In the genomic region with DNA sequence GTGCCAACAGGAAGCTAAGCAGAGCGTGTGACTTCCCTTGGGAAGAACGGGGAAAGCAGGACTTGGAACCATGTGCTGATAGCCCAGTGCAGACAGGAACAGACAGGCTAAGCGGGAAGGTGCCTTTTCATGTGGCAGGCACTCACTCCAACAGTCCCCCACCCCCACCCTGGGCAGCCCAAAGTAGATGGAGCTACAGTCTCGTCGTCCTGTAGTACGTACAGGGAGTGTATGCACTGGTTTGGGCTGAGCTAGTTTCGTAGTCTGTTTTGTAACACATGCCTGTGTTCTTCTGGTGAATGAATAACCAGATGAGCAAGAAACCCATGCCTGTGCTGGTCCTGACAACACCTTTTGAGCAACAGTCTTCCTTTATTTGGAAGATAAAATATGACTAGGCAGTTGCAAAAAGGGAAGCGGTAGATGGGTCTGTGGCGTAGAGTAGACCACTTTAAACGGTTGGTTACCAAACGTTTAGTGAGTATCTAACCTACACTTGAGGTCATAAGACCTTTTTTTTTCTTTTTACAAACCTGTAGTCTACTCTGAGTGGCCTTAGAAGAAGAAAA, we compare ENCODE assay signal across 10 mouse cellular contexts. TPM values are rescaled to one million over a fixed set of nuclear protein-coding genes. Genes with fewer than 3 reads are reported as not detected.
A peak's percentile ranks its signal among the peaks of the same experiment; 100 is the strongest.
DNase-seq lines count a peak whose midpoint lies in the region; ATAC-seq lines count a peak whose summit lies in the region.
"Had no signal": no experiment of that assay in that cellular context is flagged by ENCODE, and none has a peak within 500 bp of the region (broad histone marks: within the 10 kb centered on the region; RNA-seq: fewer than 3 reads in every experiment).

No protein-coding gene starts in this region.

- no peaks in the 10 kb centered on the region for H3K27me3 ChIP-seq in kidney, embryonic 15.5 days

- 0 out of 2 replicates have a peak, but pooled peaks cover 2% of the 10 kb centered on the region for H3K4me1 ChIP-seq in kidney, embryonic 15.5 days

- H3K9ac ChIP-seq in kidney, embryonic 15.5 days = no peak overlapping the region

- DNase-seq in heart, adult 11 months = peak; percentile 88
- DNase-seq in heart, postnatal 14 days = no peak
- peak; percentile 86 for DNase-seq in MEL-GATA-1-ER (ENCODE audit: extremely low read depth, low read depth)
- DNase-seq in urinary bladder, postnatal 25 days (ENCODE audit: low spot score) = no peak
- no peak for DNase-seq in lung, postnatal 14 days
- DNase-seq: adrenal gland, adult 8-10 months; right cerebral cortex, postnatal 14 days had no signal

- H3K9me3 ChIP-seq in kidney, embryonic 15.5 days (replicated peaks) = no peaks in the 10 kb centered on the region

- no peak overlapping the region for H3K4me3 ChIP-seq in kidney, embryonic 15.5 days (replicated peaks)

- ATAC-seq in kidney, embryonic 15.5 days (replicated peaks; ENCODE audit: low FRiP score) = peak; percentile 88
- ATAC-seq in megakaryocyte-erythroid progenitor cell, adult 5-6 weeks (replicated peaks; ENCODE audit: low FRiP score, low TSS enrichment, poor library complexity, severe bottlenecking) = peak; percentile 49
- ATAC-seq in inflammation-experienced regulatory T-cells, adult 6 months = no peak

- H3K36me3 ChIP-seq in kidney, embryonic 15.5 days = no peaks in the 10 kb centered on the region

- peak overlapping the region; percentile 30; the same call in 1 of the 2 replicates for H3K27ac ChIP-seq in kidney, embryonic 15.5 days

- intact Hi-C loops in heart, postnatal 14 days (cut with DNase I) = loop anchor here (2.0 kb wide), 2 partner anchors 55 to 115 kb away; no protein-coding TSS in a partner anchor

- WGBS in kidney, embryonic 15.5 days = 67% methylated on average over 11 of the region's 11 CpGs

- no peak overlapping the region for H3K4me2 ChIP-seq in kidney, embryonic 15.5 days

RNA-seq across cellular contexts. Expression of gene Gng12, which starts 57.8 kb away (rescaled TPM):
- total RNA-seq in heart, postnatal 14 days (2021) = 10 to 100 TPM; 49.7 to 52.0 TPM
- 95.7 and 105 TPM in 2 replicates for polyA plus RNA-seq in kidney, embryonic 15.5 days (2015; fragmentation: Nextera tagmentation; extraction: Ambion mirVana)
- 25.4 and 39.3 TPM in 2 replicates for total RNA-seq in megakaryocyte-erythroid progenitor cell, adult 5-6 weeks (2014; fragmentation: Nextera tagmentation)
- 27.8 and 37.5 TPM in 2 replicates for total RNA-seq in megakaryocyte-erythroid progenitor cell, adult 5-6 weeks (2017)
- polyA plus RNA-seq in inflammation-experienced regulatory T-cells, adult 6 months (2017; shearing (Covaris generic)) = 10 to 100 TPM in 2 of 3 experiments, 1 to 10 TPM in 1; 3.7 to 12.6 (median 12.2) TPM

Comparison
In these comparisons a context has a peak if more than half of its experiments do, and no peak if none do; other contexts are left out.
1. DNase-seq: peak in heart, adult 11 months (single experiment) and MEL-GATA-1-ER (single experiment); none in heart, postnatal 14 days (0 of 2), urinary bladder, postnatal 25 days (single experiment) and lung, postnatal 14 days (single experiment).